Mouse (Mus musculus): Measurements from ENCODE around the gene Aurka.

GRCm38 (mm10) chr2:172329179-172329578 is 41.2 kb downstream of the Aurka start:
- TF ChIP-seq EP300 (optimal IDR thresholded peaks at IDR 0.05) (no peak), CTCF (IDR thresholded peaks at IDR 0.05; ENCODE audit: low read depth) (peak; percentile 82)
